Mouse (Mus musculus) lung, postnatal 14 days (tissue): ENCODE results near the gene Ifi203.
"Not testable (repeated sequence)": the region's sequence is repeated elsewhere in the genome, so short reads cannot be mapped to it uniquely, and the experiment has no call there.

Experiments
- DNase-seq: peaks from one replicate; pipeline ENCODE4 v3.0.0; 2021

Gene Ifi203

GRCm38 (mm10) chr1:173941924-173942779 lies at the start of gene Ifi203, which contains the start of gene Mndal:
Gene Ifi203, minus strand, starts transcription at chr1:173942672.
Gene Mndal, minus strand, starts transcription at chr1:173942491.
- DNase-seq, result not testable (repeated sequence)

GRCm38 (mm10) chr1:173982694-173983305 lies 40.3 kb upstream of the Ifi203 start, which contains the start of gene Ifi202b:
Gene Ifi202b, minus strand, starts transcription at chr1:173982744.
- DNase-seq, result not testable (repeated sequence)

DNA sequence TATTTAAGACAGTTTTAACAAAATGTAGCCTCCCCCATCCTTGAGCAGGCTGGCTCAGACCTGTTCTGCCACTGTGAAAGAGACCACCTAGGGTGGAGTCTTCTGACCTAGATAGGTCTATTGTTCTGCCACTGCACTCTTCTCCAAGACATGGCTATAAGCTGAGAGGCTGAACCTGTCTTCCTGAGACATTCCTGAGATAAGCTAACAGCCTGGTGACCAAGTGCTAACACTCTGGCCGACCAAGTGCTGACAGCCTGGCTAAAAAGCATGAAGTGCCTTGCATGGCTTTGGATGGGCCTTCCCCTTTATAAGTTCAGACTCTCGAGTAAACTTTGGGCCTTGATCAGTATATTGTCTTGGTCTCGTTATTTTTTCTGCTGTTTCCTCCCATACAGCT lies 38.6 kb upstream of the Ifi203 start:
- DNase-seq, result not testable (repeated sequence)

- DNase-seq, result no peak
Observed at GRCm38 (mm10) chr1:173977622-173978021, 35.1 kb upstream of the Ifi203 start.

- no peak for DNase-seq
Observed at GRCm38 (mm10) chr1:173973111-173973510, 30.6 kb upstream of the Ifi203 start.

GRCm38 (mm10) chr1:173961491-173961890 lies 19.0 kb upstream of the Ifi203 start:
- DNase-seq, result not testable (repeated sequence)

- DNase-seq, result not testable (repeated sequence)
Observed at GRCm38 (mm10) chr1:173959998-173960397, 17.5 kb upstream of the Ifi203 start.

- not testable (repeated sequence) for DNase-seq
Observed at GRCm38 (mm10) chr1:173955839-173956527, 13.5 kb upstream of the Ifi203 start.

GRCm38 (mm10) chr1:173955071-173955796 lies 12.8 kb upstream of the Ifi203 start:
- no peak for DNase-seq

GRCm38 (mm10) chr1:173953563-173953962 lies 11.1 kb upstream of the Ifi203 start:
- no peak for DNase-seq

GRCm38 (mm10) chr1:173949044-173949443 lies 6.6 kb upstream of the Ifi203 start:
- not testable (repeated sequence) for DNase-seq

- not testable (repeated sequence) for DNase-seq
Observed at GRCm38 (mm10) chr1:173942780-173943066, 251 bp upstream of the Ifi203 start.

DNA sequence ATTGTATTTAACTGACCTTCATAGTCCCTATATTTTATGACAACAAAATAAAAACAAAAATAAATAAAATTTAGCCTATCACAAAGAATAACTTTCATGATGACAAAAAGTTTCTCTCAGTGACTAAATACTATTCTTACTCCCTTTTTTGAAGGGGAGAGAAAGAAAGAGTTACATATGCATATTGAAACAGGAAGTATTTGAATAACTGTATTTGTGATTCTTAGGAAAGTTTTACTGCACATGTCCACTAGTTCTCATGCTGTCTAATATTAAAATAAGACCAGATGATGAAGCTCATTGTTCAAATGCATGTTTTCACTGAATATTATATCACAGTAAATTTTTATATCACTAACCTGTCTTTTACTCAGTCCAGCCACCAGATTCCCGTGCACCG lies 950 bp downstream of the Ifi203 start:
- not testable (repeated sequence) for DNase-seq

DNA sequence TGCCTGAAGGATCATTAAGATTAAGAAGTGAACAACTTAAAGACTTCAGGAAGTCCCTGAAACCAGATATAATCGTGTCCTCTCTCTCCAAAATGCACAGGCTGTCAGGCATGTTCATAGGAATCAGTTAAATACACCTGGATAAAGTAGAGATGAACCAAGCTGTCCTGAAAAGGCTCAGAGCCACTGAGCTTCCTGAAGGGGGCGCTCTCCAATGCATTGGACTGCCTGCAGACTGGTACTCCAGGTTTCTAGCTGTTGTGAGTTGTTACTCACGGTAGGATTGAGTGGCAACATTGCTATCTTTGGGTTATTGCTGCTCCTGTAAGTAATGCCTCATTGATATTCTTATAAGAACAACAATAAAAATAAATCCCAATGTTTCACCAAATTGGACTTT lies 23.2 kb downstream of the Ifi203 start:
- not testable (repeated sequence) for DNase-seq

- no peak for DNase-seq
Observed at GRCm38 (mm10) chr1:173914559-173914958, 27.9 kb downstream of the Ifi203 start.

DNA sequence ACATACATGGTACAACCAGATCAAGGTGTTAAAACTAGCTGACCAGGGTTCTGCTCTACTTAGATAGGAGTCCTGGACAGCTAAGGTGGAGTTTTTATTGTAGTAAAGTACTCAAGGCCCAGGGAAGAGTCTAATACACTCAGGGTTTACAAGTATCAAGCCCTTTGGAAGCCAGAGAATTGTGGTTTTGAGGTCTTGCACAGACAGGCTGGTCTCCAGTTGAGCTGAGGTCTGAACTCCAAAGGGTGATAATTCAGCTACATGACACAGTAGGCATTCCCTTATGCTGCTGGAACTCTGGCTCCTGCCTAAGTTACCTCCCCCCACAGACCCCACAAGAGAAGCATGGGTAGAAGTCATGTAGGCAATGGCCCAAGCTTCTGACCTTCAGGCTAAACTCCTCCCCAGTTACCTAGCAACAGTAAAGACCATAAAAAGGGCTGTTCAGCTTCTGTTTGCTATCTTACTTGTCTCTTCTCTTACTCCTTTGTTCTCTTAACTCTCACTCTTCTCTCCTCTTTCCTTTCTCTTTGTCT lies 29.1 kb downstream of the Ifi203 start:
- DNase-seq, result not testable (repeated sequence)

GRCm38 (mm10) chr1:173912548-173913255 lies 29.8 kb downstream of the Ifi203 start, which contains the start of gene Ifi211:
Gene Ifi211, minus strand, starts transcription at chr1:173913046.
- DNase-seq, result not testable (repeated sequence)

DNA sequence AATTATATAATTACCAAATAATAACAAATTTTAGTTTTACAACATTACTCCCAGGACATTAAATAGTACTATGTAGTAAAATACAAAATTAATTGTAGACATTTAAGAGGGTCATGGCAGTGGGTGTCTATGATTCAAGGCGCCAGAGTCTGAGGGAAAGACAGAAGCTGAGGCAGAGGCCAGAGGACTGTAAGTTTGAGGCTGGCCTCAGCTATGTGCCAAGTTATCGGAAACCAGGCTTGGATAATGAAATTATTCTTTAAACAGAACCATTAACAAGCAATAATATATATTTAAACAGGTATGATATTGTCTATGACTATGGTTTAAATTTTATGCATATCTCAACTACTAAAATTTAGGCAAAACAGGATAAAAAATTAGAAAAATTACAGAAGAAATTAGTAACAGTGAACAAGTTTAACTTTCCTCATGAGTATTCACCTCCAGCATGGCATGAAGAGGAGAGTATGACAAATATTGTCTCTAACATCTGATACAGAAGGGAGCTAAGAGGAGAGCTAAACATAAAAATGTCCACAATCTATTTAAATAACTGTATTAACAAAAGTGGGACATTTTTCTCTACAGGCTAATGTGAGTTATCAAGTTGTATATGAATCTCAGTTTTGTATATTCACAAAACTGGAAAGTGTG lies 30.5 kb downstream of the Ifi203 start:
- no peak for DNase-seq

- DNase-seq, result not testable (repeated sequence)
Observed at GRCm38 (mm10) chr1:173908390-173908789, 34.1 kb downstream of the Ifi203 start.

DNA sequence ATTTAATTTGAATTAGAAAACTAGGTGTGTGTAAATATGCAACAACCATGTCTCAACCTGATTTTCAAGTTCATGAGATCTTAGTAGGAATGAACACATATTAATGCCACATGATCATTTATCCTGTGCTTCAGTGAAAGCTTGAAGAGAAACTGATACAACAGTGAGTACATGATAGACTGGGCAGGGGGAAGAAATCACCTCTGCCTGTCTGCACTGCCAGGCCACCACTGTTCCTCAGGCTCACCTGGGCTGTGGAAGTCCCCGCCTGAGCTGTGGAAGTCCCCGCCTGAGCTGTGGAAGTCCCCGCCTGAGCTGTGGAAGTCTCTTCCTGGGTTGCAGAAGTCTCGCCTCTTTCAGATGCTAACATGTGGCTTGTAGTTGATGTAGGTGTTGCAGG lies 36.6 kb downstream of the Ifi203 start:
- DNase-seq, result not testable (repeated sequence)

GRCm38 (mm10) chr1:173889741-173890140 lies 52.7 kb downstream of the Ifi203 start:
- not testable (repeated sequence) for DNase-seq
